Mouse (Mus musculus): Measurements from ENCODE around the gene Tmem259.
A peak's percentile ranks its signal among the peaks of the same experiment; 100 is the strongest.
"Not testable (repeated sequence)": the region's sequence is repeated elsewhere in the genome, so short reads cannot be mapped to it uniquely, and the experiment has no call there.

The Tmem259 gene

DNA sequence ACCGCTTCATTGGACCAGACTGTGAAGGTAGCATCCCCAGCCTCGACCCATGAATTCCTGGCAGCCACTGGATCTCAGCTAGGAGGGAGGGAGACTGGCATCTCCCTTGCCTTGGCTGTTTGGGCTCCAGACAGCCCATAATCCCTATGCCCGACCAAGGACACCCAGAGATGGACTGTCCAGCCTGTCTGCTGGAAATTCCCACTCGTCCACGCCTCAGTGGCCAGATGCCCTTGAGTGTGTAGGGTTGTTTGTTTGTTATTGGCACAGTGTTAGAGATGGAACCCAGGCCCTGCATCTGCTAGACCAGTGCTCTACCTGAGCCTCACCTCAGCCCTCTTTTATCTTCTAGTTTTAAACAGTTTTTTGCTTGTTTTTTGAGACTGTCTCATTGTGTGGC lies 18.8 kb downstream of the Tmem259 start:
- no peak for DNase-seq (ENCODE audit: low read depth, low spot score)

- no peak for DNase-seq (ENCODE audit: low read depth, low spot score)
Measured at GRCm38 (mm10) chr10:79964727-79965126, 19.4 kb downstream of the Tmem259 start.

DNA sequence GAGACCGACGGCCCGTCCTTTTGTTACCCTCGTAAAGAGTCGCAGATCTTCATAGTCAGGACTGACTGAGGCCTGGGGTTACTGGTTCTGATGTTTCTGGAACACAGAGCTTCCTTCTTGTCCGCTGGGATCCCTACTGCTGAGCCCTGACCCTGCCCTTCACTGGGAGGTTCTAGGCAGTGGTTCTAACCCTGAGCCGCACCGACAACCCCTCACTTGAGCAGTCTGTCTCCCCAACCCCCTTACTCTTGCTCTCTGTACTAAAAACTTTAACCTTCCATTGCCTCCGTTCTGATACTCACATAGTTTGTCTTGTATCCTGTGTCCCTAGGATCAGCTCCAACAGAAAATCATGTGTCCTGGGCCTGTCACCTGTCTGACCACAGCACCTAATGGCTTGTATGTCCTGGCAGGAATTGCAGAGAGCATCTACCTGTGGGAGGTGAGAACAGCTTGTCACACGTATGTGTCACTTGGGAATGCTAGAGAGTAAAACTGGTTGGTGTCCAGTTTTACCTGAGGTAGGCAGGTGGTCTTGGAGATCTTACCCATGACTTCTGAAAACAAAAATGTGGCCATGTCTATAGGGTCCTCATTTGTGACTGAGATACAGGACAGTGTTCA lies 23.3 kb downstream of the Tmem259 start:
- no peak for DNase-seq (ENCODE audit: low read depth, low spot score)

GRCm38 (mm10) chr10:79959847-79960601 lies 24.1 kb downstream of the Tmem259 start, which contains the start of gene Wdr18:
Gene Wdr18 (plus strand): TSS chr10:79960152.
- peak; percentile 100 for DNase-seq (ENCODE audit: low read depth, low spot score)

DNA sequence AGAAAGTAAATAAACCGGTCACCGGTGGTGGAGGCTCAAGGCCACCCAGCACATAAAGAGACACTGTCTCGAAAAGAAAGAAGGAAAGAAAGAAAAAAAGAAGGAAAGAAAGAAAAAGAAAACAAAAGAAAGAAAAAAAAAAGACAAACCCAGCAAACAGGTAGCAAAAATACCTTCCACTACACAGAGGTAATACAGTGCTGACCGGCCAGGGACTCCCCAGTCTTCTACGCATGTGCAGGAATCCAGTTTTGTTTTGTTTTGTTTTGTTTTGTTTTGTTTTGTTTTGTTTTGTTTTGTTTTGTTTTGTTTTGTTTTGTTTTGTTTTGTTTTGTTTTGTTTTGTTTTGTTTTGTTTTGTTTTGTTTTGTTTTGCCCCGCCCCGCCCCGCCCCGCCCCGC lies 24.7 kb downstream of the Tmem259 start:
- not testable (repeated sequence) for DNase-seq (ENCODE audit: low read depth, low spot score)

GRCm38 (mm10) chr10:79958140-79958816 lies 25.9 kb downstream of the Tmem259 start:
- peak; percentile 85 for DNase-seq (ENCODE audit: low read depth, low spot score)

DNA sequence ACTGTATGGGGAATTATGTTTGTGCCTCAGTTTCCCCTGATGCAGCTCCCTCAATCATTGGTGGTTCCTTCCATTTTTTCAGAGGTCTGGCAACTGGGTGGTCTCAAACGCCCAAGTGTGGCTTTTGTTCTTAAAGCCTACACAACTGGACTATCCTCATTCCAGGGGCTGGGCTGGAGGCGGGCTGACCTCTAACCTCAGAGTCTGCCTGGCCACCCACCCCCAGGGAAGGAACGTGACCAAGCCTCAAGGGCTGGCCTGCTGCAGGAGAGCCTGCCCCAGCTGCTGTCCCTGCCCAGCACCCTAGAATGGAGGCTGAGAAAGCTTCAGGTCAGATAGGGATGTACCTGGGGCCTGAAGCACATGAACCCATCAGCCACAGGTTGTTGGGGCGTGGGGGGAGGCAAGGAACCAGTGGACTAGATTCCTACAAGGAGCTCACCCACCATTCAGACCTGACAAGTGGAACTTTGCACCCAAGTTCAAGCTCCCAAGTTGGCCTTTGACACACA lies 27.4 kb downstream of the Tmem259 start:
- DNase-seq (ENCODE audit: low read depth, low spot score) = no peak

- DNase-seq (ENCODE audit: low read depth, low spot score) = no peak
Measured at GRCm38 (mm10) chr10:79955691-79956090, 28.4 kb downstream of the Tmem259 start.

DNA sequence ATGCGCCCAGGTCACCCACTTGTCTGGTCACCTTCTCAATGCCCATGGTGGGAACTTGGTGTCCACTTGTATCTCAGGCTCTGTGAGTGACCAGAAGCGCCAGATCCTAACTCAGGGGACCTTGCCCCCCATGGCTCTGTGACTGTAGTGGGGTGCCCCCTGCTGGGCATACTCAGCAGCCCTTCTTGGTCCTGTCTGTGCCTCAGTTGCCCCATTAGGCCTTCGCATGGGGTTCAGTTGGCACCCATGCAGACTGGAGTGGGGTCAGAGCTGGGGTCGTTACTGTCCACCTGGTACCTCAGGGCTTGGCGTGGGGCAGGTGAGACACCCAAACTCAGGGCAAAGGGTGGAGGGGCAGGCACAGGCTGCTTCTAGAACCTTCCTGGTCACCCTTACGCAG lies 30.2 kb downstream of the Tmem259 start:
- DNase-seq (ENCODE audit: low read depth, low spot score) = peak; percentile 61

GRCm38 (mm10) chr10:79950661-79951060 lies 33.5 kb downstream of the Tmem259 start:
- DNase-seq (ENCODE audit: low read depth, low spot score) = no peak

DNA sequence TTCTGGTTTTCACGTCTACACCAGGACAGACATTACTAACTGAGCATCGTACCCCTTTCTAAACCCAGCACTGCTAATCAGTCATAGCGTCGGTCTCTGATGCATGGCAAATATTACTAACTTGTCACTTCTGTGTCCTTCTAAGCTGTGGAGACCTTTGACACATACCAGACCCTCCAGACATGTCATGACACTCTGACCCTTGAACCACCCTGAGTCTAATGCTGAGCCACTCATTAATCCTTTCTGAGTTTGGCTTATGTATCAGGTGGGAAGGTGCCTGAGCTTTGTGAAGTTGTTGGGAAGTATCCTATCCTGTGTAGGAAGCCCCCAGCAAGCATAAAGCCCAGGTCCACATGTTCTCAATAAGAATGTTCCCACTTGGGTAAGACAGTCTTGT lies 34.3 kb downstream of the Tmem259 start:
- DNase-seq (ENCODE audit: low read depth, low spot score) = no peak

DNA sequence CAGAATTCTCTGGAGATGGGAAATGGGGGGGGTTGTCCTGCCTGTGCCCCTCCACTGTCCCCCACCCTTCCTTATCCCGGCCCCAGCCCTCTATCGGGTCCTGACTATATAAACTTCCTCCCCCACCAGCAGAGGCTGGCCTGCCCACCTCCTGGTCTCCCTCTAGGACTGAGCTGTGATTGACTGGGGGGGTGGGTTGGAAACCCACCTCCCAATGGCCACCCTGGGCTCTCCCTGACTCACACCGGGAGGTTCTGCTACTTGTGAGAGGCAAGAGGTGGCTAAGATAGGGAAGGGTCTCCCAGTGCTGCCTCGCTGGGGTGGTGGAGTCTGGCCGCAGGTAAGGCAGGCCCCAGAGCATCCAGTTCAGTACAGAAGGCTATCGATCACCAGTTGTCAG lies 36.6 kb downstream of the Tmem259 start:
- DNase-seq (ENCODE audit: low read depth, low spot score) = no peak

- DNase-seq (ENCODE audit: low read depth, low spot score) = no peak
Measured at GRCm38 (mm10) chr10:79946752-79947322, 37.3 kb downstream of the Tmem259 start.

- no peak for DNase-seq (ENCODE audit: low read depth, low spot score)
Measured at GRCm38 (mm10) chr10:79945507-79946234, 38.5 kb downstream of the Tmem259 start.

- DNase-seq (ENCODE audit: low read depth, low spot score) = no peak
Measured at GRCm38 (mm10) chr10:79943471-79943901, 40.6 kb downstream of the Tmem259 start.

DNA sequence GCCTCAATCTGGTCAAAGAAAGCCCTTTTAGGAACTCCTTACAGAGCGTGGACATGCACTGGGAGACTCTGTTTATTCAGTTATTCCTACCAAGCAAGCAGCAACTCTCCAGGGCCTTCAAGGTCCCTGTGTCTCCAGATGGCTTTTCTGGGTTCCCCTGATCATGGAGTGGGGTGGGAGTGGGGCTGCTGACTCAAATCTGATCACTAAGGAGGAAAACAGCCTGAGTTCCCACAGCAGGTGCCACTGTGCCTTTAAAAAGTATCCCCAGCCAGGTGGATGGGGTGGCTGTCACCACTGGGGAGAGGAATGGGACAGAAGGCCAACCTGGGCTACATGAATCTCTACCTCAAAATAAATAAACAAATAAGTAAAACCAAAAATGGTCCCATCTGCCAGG lies 41.1 kb downstream of the Tmem259 start:
- DNase-seq (ENCODE audit: low read depth, low spot score) = no peak

- no peak for DNase-seq (ENCODE audit: low read depth, low spot score)
Measured at GRCm38 (mm10) chr10:79940749-79941148, 43.4 kb downstream of the Tmem259 start.

DNA sequence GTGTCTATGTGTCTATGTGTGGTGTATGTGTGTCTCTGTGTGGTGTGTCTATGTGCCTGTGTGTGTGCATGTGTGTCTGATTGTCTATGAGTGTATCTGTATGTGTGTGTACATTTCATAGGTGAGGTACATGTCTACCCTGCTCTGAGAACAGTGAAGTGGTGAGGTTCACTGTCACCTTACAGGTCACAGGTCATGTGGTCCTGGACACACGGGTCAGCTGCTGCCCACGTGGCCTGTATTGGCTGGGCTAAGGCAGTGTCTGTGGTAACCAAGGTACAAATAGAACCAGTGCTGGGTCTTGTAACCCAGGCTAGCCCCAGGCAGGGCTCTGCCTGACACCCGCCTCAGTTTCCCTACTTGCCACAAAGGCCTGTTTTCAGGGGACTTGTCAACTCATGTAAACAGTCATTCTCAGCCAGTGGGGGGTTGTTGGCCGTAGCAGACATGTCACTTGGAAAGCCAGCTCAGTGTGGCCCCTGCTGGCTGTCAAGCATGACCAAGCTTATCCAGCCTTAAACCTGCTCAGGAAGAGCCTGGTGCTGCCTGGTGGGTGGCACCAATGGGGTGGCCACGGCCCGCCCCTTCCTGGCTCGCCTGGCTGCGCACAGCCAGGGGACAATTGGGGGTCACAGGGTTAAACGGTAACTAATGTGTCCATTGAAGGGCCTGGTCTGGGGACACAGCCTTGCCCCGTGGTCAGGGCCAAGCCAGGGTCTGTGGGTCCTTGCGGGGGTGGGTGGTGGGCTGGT lies 46.2 kb downstream of the Tmem259 start:
- no peak for DNase-seq (ENCODE audit: low read depth, low spot score)

- DNase-seq (ENCODE audit: low read depth, low spot score) = peak; percentile 92
Measured at GRCm38 (mm10) chr10:79936911-79937441, 47.2 kb downstream of the Tmem259 start.

- no peak for DNase-seq (ENCODE audit: low read depth, low spot score)
Measured at GRCm38 (mm10) chr10:79936284-79936910, 47.7 kb downstream of the Tmem259 start.

All from CD4-positive, CD25-positive, alpha-beta regulatory T cell, adult 2 months (primary cell).